Mouse (Mus musculus): ENCODE results near the gene Tas2r135.

- TF ChIP-seq GATA1 (IDR thresholded peaks at IDR 0.05; ENCODE audit: borderline replicate concordance, low read length) (no peak), FLI1 (IDR thresholded peaks at IDR 0.05; ENCODE audit: low read length) (no peak)
Observed at GRCm38 (mm10) chr6:42441395-42441794, 36.2 kb downstream of the Tas2r135 start.
